Mouse (Mus musculus) c-Kit-positive CD71-positive TER-119-positive erythroid progenitor cells, embryonic 14.5 days (primary cell): ENCODE data around the gene Imp3.
"Not testable (repeated sequence)": the region's sequence is repeated elsewhere in the genome, so short reads cannot be mapped to it uniquely, and the experiment has no call there.

Experiments
- DNase-seq: peaks from one replicate; pipeline ENCODE4 v3.0.0-alpha.2; 2013; ENCODE audit warnings: low spot score

Gene Imp3

DNA sequence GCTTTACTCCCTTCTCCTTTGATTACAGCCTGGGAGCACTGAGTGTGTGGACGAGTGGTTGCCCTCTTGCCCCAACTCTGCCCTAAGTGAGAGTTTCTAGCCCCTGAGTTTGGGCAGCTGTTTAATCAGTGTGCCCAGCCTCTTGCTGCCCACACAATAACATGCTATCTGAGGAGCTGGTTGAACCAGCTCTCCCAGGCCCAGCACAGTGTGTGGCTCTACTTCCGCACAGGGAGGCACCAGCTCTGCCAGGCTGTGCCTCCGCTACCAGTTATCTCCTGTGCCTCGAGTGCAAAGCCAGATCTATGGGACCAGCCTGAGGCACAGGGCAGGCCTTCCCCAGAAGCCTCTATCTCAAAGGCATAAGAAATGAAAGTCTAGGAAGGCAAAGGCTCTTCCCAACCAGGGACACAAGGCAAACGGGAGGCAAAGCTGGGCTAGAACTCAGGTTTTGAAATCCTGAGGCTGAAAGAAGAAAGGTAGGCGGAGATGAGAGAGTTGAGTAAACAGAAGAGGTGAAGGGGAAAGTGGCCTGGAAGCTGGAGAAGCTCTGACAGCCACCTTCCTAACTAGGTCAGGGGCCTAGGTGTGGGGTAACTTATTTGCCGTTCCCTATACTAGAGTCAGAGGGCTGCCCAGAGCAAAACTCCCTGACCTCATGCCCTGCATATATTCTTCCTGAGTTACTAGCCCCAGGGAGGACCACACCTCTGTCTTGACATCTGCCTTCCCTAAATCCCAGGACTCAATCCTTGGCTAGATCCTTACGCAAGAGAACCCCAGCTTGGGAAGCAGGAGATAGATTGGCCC lies 13.2 kb upstream of the Imp3 start:
- no peak for DNase-seq

DNA sequence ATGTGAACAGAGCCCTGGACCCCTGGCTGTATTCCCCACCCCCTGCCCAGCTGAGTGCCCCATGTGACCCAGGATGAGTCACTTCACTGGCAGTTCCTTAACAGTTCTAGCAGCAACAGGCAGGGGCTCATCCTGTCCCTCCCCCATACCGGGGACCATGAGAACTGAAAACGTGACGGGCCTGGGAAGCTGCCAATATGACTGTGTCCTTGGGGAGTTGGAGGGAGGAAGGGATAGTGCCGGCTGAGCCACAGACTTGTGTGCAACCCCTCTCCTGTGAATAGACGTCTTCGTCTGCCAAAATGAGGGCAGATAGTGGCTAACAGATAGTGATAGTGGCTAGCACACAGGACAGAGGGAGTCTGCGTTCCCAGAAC lies 12.6 kb upstream of the Imp3 start:
- no peak for DNase-seq

DNA sequence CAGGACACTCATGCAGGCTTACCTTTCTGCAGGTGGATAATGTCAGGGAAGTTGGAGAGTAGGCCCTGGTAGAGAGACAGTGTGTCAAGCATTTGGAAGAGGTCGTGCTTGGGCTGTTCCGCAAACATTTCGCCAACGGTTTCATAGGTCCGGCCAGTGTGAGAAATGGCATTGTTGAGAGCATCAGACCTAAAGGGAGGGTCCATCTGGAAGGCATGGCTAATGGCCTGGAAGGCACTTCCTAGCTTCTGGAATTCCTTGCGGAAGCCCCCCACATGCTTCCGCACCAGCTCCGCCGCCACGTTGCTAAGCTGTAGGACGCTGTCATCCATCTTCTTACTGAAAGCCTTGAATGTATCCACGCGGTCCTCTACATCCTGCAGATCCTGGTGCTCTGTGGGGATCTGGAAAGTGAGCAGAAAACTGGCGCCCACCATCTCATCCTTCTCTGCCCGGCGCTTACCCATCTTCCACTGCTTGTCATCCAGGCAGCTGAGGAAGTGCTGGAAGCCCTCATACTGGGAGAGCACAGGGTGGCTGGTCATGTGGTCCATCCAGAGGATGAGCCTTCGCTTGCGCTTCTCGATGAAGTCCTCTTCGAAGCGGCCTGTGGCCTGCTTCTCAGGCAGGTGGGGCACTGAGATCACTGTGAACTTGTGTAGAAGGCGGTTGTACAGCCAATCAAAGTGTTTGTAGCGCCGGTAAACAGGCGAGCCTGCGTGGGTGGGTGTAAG lies 11.8 kb upstream of the Imp3 start:
- DNase-seq = no peak

DNA sequence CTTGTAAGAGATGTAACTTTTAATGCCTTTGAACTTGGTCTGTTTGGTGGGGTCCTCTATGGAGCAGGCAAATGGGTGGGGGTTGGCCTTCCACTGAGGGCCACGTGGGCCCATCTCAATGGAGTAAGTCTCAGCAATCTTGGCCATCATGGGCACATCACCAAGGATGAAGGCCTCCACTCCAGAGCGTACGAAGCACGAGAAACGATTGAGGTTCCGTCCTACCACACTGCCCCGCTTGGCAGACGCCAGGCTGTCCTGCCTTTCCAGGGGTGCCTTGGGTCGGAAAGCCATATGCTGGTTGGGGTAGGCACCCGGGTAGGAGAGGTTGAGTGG lies 11.3 kb upstream of the Imp3 start:
- no peak for DNase-seq

DNA sequence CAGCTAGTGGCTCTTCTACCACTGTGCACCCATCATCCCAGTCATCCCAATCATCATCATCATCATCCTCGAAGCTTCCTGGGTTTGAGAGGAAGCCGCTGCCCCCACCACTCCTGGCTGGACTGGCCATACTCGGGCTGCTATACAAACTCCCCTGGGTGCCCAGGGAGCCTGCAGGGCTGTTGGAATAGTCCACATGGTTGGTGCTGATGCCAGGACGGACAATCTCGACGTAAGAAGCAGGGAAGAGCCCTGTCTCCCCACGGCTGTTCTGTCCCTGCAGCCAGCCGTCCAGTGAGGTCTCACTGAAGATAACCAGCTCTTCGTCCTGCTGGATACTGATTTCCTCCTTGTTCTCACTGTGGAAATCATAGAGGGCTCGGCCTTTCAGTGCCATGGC lies 10.9 kb upstream of the Imp3 start:
- DNase-seq = no peak

DNA sequence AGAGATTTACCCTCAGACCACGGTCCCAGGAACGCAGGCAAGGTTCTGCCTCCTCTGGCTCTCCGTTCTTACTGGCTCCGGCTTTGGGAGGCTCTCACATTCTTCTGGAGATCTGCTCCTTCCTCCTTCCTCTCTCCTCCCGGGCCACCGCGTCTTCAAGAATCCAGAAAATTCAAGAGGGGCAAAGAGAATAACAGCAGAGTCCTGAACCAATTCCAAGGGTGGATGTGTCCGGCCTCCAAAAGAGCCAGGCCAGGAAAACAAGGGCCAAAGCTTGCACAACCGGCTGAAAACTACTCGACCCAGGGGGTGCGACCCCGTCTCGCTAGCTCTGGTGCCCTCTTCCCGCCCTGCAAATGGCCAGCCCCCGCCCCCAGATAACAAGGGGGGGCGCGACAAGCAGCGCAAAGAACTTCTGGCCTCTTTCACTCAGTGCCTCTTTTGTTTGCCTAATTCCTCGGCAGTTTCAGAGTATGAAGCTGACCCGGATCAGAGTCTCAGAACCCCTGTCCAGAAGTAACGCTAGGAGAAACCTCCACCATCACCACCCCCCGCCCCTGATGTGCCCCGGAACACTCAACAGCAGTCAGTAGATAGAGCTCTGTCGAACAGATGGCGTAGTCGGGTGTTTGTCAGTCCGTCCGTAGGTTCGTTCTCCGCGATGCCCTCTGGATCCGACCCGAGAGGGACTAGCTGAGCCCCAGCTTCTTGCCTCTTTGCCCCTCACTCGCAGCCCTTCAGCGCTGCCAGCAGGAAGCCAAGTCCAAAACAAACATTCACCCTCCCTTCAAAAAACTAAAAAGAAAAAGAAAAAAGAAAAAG lies 9.9 kb upstream of the Imp3 start:
- no peak for DNase-seq

DNA sequence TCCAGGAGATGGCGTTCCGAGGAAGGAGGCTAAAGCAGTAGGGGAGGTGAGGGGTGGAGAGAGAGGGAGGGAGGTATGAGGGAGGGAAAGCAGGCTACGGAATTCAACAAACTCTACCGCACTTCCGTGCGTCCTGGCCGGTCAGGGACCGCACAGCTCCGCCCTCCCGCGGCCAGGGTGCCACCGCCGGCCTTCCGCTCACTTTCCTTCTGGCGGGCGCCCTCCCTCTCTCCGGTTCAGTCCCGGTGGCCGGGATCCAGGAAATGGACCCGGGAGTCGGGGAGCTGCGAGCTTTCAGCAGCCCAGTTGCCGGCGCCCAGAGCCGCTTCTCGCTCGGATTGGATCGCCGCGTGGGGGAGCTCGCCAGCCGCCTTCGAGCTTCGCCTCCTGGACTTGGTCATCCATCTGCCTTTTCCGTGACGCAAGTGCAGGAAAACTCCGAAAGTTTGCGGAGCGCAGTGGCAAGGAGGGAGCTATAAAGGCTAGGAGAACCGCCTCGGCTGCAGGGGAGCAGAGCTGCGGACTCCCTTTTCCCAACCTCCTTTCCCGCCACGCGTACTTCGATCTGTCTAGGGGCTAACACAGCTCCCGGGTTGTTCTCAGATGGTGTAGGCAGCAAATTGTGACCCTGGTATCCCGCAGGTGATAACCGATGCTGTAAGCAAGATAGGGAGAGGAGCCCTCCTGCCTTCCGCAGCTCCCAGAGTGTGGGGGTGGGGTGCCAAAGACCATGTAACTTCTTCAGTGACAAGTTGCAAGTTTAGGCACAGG lies 9.0 kb upstream of the Imp3 start, which contains the start of gene Snx33:
Gene Snx33 (minus strand): TSS at position 331 of the 771 bp plus-strand sequence.
- DNase-seq = peak; percentile 60

DNA sequence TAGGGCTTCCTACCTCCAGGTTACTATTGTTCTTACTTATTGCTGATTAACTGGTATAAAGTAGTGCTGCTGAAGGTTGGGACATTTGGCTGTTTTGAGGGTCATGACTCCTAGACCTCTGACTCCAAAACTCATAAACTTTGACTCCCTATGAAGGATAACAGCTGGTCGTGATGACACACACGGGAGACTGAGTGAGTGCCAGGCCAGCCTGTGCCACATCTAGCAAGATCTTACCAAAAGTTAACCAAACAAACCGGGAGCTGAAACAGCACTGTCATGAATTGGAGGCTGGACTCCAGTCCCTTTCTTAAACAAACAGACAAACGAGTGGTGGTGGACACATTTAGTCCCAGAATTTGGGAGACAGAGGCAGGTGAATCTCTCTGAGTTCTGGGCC lies 7.8 kb upstream of the Imp3 start:
- no peak for DNase-seq

DNA sequence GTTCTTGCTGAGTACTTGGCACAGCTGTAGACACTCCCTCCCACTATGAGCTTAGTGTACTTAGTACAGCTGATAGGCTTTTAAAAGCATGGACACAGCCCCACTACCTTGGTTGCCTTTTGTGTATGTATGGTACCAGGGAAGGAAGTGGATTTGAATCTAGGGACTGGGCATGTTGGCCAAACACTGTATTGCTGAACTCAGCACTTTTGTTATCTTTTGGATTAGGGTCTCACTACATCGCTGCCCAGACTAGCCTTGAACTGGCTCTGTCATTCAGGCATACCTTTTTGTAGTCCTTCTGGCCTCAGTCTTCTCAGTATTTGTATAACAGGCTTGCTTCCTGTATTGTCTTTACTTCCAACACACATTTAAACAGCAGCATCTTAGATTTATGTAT lies 6.7 kb upstream of the Imp3 start:
- no peak for DNase-seq

DNA sequence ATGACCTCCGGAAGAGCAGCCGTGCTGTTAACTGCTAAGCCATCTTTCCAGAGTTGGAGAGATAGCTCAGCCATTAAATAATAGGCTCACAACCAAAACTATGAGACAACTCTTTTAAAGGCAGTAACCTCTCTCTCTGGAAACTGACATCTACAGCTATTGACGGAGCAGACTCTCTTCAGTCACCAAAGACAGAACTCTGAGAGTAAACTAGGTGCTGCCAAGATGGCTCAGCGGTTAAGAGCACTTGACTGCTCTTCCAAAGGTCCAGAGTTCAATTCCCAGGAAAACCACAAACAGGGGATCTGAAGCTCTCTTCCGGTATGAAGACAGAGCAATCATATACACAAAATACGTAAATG lies 433 bp upstream of the Imp3 start:
- DNase-seq = no peak

DNA sequence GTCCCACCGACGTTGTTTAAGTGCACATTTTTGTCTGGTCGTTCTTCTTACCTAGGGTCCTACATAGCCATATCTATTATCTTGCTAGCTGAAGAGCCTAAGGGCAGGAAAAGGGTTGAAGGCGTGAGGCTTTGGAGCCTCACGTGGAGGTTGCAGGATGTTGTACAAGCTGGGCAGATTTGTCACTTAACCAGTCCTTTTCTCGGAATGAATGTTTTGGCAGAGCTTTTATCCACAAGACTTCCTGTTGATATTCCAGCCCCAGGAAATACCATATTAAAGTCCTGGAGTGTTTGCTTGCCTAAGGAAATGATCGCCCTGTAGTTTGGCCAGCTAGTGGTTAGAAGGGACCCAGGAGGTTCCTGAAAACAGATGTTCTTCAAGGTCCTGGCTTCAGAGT lies 1.1 kb downstream of the Imp3 start:
- DNase-seq = peak; percentile 29

DNA sequence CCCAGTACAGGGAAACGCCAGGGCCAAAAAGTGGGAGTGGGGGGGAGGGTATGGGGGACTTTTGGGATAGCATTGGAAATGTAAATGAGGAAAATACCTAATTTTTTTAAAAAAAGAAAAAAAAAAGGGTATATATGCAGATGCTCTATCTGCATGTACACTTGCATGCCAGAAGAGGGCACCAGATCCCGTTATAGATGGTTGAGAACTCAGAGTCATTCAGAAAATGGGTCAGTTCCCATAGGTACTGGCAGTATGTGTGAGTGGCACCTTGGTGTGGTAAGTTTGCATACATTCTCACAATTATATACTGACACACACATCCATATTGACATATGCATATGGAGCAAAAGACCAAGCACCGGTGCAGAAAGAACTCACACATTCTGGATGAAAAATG lies 10.2 kb downstream of the Imp3 start:
- peak; percentile 49 for DNase-seq

DNA sequence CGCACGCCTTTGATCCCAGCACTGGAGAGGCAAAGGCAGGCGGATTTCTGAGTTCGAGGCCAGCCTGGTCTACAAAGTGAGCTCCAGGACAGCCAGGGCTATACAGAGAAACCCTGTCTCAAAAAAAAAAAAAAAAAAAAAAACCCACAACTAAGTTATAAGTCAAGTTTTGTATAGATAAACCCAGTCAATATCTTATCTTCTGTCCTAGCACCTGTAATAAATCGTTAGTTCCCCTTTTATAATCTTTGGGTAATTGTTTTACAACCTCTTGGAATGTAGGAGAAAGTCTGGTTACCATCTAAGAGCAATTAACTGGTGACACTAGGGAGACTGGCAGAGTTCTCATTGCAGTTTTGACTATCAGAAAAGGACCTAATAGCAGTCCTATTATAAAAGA lies 11.4 kb downstream of the Imp3 start:
- DNase-seq = not testable (repeated sequence)

DNA sequence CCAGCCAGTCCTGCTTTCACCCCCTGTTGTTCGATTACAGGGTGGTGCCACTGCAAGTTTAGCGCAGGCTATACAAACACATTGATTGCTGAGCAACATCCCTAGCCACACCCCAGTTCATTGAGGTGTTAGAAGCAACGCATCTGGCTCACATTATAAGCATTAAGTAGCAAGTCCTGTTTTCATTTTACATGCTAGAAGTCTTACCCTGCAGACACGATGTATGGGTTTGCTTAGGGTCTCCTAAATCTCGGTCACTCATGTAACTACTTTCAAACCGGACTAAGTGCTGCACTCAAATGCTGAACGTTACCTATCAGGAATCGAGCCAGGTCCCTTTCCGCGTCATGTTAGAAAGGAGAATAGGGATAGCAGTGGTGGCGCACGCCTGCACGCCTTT lies 12.5 kb downstream of the Imp3 start:
- no peak for DNase-seq

DNA sequence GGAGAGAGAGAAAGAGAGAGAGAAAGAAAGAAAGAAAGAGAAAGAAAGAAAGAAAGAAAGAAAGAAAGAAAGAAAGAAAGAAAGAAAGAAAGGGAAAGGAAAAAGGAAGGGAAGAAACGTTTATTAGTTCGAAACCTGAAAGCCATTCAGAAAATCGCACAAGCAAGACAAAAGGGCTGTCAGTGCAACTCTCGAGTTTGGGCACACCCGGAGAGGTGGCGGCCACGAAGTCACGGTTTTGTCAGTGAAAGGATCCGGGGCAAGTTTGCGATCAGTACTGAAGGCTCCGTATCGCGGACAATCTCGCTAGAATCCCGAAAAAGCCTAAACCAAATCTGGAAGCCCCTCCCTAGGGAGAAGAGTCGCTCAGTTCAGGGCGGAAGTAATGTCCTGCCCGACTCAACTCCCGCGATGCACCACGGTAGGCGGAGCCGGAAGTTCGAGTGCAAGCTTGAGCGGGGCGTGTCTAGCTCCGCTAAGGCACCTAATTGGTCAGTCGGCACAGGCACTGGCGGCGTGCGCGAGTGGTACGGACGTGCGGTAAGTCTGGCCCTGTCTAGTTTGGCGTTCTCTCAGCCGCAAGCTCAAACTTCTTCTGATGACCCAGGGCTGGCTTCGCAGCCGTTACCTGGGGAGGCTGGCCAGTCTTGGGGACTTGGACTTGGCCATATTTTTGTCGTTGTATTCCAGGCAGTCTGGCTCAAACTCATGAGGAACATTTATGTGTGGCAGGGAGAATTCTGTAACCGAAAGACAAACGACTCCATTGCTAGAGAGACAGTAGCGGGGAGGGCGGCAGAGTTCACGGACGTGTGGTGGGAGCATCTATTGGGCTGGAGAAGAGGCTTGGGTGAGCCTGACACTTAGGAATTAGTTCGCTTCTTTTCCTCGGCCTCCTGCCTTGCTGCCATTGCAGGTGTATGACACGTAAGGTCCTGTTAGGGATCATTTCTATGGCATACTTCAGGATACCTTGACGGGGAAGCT lies 13.4 kb downstream of the Imp3 start, which contains the start of gene Snupn:
Gene Snupn (plus strand): TSS at position 465 of the 987 bp plus-strand sequence.
- peak; percentile 97 for DNase-seq

DNA sequence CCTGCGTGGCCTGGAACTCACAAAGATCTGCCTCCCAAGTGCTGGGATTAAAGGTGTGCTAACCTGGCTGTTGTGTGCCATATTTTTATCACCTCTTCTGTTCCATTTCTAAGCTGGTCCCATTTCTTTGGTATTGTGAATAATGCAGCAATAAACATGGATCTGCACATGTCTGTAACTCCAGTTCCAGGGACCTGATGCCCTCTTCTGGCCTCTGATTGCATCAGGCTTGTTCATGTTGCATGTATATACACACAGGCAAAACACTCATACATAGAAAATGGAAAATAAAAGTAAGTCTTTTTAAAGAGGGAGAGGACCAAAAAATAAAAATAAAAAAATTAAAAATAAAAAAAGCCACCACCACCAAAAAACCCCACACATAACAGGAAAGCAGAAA lies 16.3 kb downstream of the Imp3 start:
- no peak for DNase-seq

DNA sequence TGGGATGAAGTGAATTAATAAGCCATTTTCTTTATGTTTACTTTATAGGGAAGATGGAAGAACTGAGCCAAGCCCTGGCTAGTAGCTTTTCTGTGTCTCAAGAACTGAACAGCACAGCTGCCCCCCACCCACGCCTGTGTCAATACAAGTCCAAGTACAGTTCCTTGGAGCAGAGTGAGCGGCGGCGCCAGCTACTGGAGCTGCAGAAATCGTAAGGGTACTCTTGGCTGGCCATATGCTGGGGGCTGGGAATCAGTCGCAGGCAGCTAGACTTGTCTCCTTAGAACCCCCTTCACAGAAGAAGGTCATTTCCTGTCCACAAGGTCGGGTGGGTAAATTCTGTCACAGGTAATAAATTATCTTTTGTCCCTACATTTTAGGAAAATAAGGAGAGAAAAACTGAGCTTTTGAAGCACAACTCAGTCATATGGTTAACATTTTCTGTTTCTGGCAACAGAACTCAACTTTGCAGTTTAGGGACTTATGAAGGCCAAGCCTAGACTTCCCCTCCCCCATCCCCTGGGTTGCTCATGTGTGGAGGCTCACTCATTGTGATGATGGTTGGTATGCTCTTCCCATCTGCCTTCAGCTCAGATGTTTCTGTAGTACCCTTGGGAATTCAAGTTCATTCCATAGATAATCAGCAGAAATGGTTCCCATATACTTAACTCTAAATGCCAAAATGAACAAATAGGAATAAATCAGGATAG lies 19.8 kb downstream of the Imp3 start:
- DNase-seq = no peak

DNA sequence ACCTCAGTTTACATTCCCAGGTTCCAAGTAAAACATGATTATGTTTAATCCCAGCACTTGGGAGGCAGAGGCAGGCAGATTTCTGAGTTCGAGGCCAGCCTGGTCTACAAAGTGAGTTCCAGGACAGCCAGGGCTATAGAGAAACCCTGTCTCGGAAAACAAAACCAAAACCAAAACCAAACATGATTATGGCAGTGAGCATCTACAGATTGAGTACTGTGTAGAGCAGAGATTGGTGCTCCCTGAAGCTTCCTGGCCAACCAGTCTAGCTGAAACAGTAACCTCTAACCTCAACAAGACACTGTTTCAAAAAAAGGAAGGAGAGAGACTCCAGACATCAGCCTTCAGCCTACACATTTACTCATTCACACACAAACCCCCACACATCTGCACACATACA lies 21.4 kb downstream of the Imp3 start:
- no peak for DNase-seq

DNA sequence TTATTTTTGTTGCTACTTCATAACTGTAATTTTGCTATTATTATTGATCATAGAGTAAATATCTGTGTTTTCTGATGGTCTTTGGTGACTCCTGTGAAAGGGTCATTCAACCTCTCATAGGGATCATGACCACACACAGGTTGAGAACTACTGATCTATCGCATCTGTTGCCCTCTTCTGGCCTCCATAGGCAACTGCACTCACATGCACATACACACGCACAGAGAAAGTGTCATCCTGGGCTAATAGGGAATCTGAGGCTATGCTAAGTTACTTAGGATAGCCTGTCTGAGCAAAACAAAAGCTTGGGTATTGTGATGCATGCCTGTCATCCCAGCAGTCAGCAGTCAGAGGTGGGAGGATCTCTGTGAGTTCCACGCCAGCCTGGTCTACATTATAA lies 24.3 kb downstream of the Imp3 start:
- no peak for DNase-seq

DNA sequence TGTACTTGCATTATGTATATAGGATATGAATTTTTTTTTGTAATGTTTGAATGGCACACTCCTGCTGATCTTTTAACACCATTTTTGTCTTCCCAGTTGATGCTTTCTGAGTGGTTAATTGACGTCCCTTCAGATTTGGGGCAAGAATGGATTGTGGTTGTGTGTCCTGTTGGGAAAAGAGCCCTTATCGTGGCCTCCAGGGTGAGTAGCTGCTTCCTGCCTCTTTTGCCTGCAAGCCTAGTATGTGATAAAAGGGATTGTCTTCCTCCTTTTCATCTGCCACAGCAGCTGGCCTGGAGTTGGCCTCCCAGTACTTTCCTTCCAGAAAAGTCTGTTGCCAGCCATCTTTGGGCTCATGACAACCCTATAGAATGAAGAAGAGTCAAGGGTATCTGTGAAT lies 32.9 kb downstream of the Imp3 start:
- DNase-seq = no peak
